Mouse (Mus musculus): ENCODE measurements around the gene Mfap5. TPM values are rescaled to one million over a fixed set of nuclear protein-coding genes. Genes with fewer than 3 reads are reported as not detected.
"Not testable (repeated sequence)": the region's sequence is repeated elsewhere in the genome, so short reads cannot be mapped to it uniquely, and the experiment has no call there.

The Mfap5 gene
- polyA plus RNA-seq, 1 experiment: 4.1 TPM

DNA sequence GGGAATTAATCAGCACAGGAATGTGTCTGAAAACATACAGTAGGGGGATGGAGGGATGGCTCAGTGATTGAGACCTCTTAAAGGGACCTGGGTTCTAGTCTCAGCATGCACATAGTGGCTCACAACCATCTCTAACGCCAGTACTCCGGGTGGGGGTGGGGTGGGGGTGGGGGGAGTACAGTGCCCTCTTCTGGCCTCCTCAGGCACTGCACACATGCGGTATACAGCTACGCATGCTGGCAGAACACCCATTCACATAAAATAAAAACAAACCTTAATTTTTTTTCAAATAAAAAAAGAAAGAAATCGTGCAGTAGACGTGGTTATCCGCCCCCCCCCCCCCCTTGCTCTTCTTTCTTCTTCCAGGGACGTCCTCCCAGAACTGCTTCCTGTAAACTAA lies 17.6 kb downstream of the Mfap5 start:
- 76% methylated on average over 8 of the region's 8 CpGs for WGBS

DNA sequence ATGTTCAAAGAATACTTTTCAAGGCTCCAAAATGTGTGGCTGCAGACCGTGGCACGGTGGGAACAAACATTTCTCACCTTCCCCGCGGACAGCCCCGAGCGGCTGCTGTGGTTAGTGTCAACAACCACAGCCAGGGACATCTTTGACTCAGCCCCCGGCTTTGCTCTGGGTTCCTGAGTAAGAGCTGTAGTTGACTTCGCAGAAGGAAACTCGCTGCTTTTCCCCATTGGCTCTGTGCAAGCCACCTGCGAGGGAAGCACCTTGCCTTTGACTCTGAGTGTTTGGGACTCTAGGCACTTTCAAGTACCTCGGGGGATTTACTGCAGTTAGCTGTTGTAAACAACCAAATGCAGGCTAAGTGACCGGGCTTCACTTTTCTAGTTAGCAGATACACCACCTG lies 22.0 kb downstream of the Mfap5 start:
- no peak for TF ChIP-seq POLR2A (IDR thresholded peaks at IDR 0.05; ENCODE audit: borderline replicate concordance, control insufficient read depth, low read depth, low read length)
- H3K4me1 ChIP-seq (ENCODE audit: control insufficient read depth, insufficient read depth, low read length): no peaks in the 10 kb centered on the region
- no peak overlapping the region; the same call in 1 of the 2 replicates for H3K27ac ChIP-seq (ENCODE audit: control insufficient read depth, insufficient read depth, low read depth, low read length, poor library complexity)
- no peak overlapping the region for H3K4me3 ChIP-seq (replicated peaks; ENCODE audit: control insufficient read depth, low read depth, low read length)
- WGBS: 10% methylated on average over 12 of the region's 12 CpGs

More for the DNA sequence above, 17.6 kb downstream of the Mfap5 start:
- Histone ChIP-seq H3K4me1 (ENCODE audit: control insufficient read depth, insufficient read depth, low read length) (no peaks in the 10 kb centered on the region), H3K4me3 (replicated peaks; ENCODE audit: control insufficient read depth, low read depth, low read length) (no peak overlapping the region), H3K27ac (ENCODE audit: control insufficient read depth, insufficient read depth, low read depth, low read length, poor library complexity) (no peak overlapping the region)
- TF ChIP-seq POLR2A (IDR thresholded peaks at IDR 0.05; ENCODE audit: borderline replicate concordance, control insufficient read depth, low read depth, low read length): no peak
- no peak for TF ChIP-seq CTCF (IDR thresholded peaks at IDR 0.05; ENCODE audit: control insufficient read depth, insufficient read depth, low read length)

- Histone ChIP-seq H3K27ac (ENCODE audit: control insufficient read depth, insufficient read depth, low read depth, low read length, poor library complexity) (no peak overlapping the region), H3K4me1 (ENCODE audit: control insufficient read depth, insufficient read depth, low read length) (no peaks in the 10 kb centered on the region), H3K4me3 (replicated peaks; ENCODE audit: control insufficient read depth, low read depth, low read length) (no peak overlapping the region)
- WGBS: 76% methylated on average over 11 of the region's 11 CpGs
- TF ChIP-seq POLR2A (IDR thresholded peaks at IDR 0.05; ENCODE audit: borderline replicate concordance, control insufficient read depth, low read depth, low read length): no peak
- TF ChIP-seq CTCF (IDR thresholded peaks at IDR 0.05; ENCODE audit: control insufficient read depth, insufficient read depth, low read length): no peak
These were observed 22.5 kb downstream of the Mfap5 start for GRCm38 (mm10) chr6:122528136-122528535.

GRCm38 (mm10) chr6:122531466-122532174 lies 26.0 kb downstream of the Mfap5 start:
- no peak overlapping the region for H3K27ac ChIP-seq (ENCODE audit: control insufficient read depth, insufficient read depth, low read depth, low read length, poor library complexity)
- H3K4me3 ChIP-seq (replicated peaks; ENCODE audit: control insufficient read depth, low read depth, low read length): no peak overlapping the region
- WGBS: 76% methylated on average over 8 of the region's 8 CpGs
- no peaks in the 10 kb centered on the region for H3K4me1 ChIP-seq (ENCODE audit: control insufficient read depth, insufficient read depth, low read length)
- no peak for TF ChIP-seq POLR2A (IDR thresholded peaks at IDR 0.05; ENCODE audit: borderline replicate concordance, control insufficient read depth, low read depth, low read length)
- no peak for TF ChIP-seq CTCF (IDR thresholded peaks at IDR 0.05; ENCODE audit: control insufficient read depth, insufficient read depth, low read length)

- no peak overlapping the region for H3K27ac ChIP-seq (ENCODE audit: control insufficient read depth, insufficient read depth, low read depth, low read length, poor library complexity)
- 1% methylated on average over 4 of the region's 4 CpGs for WGBS
- H3K4me1 ChIP-seq (ENCODE audit: control insufficient read depth, insufficient read depth, low read length): no peaks in the 10 kb centered on the region
- no peak overlapping the region for H3K4me3 ChIP-seq (replicated peaks; ENCODE audit: control insufficient read depth, low read depth, low read length)
- TF ChIP-seq CTCF (IDR thresholded peaks at IDR 0.05; ENCODE audit: control insufficient read depth, insufficient read depth, low read length): no peak
- no peak for TF ChIP-seq POLR2A (IDR thresholded peaks at IDR 0.05; ENCODE audit: borderline replicate concordance, control insufficient read depth, low read depth, low read length)
These were observed 27.2 kb downstream of the Mfap5 start for GRCm38 (mm10) chr6:122532883-122533302.

GRCm38 (mm10) chr6:122534032-122534431 lies 28.4 kb downstream of the Mfap5 start:
- no peak overlapping the region for H3K27ac ChIP-seq (ENCODE audit: control insufficient read depth, insufficient read depth, low read depth, low read length, poor library complexity)
- no peak for TF ChIP-seq CTCF (IDR thresholded peaks at IDR 0.05; ENCODE audit: control insufficient read depth, insufficient read depth, low read length)
- no peak for TF ChIP-seq POLR2A (IDR thresholded peaks at IDR 0.05; ENCODE audit: borderline replicate concordance, control insufficient read depth, low read depth, low read length)
- 23% methylated on average over 3 of the region's 3 CpGs for WGBS
- H3K4me3 ChIP-seq (replicated peaks; ENCODE audit: control insufficient read depth, low read depth, low read length): no peak overlapping the region
- no peaks in the 10 kb centered on the region for H3K4me1 ChIP-seq (ENCODE audit: control insufficient read depth, insufficient read depth, low read length)

DNA sequence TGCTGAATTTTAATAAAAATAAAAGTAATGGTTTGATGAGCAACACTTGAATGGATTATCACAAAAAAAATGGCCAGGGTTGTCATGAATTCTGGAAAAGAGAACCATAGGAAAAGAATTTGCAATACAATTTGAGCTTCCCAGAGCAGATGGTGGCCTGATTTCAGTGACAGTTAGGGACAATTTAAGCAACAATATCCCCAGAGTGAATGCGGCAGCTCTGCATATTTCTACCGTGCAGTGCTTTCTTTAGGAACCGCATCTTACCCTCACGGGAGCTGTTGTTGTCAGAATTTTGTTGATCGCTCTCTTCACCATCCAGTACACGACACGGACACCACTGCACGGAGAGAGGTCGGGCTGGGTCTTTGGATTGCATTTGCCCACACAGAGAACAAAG lies 33.9 kb downstream of the Mfap5 start:
- no peak overlapping the region for H3K4me3 ChIP-seq (replicated peaks; ENCODE audit: control insufficient read depth, low read depth, low read length)
- H3K4me1 ChIP-seq (ENCODE audit: control insufficient read depth, insufficient read depth, low read length): no peaks in the 10 kb centered on the region
- no peak overlapping the region for H3K27ac ChIP-seq (ENCODE audit: control insufficient read depth, insufficient read depth, low read depth, low read length, poor library complexity)
- 89% methylated on average over 9 of the region's 9 CpGs for WGBS
- TF ChIP-seq POLR2A (IDR thresholded peaks at IDR 0.05; ENCODE audit: borderline replicate concordance, control insufficient read depth, low read depth, low read length): no peak
- TF ChIP-seq CTCF (IDR thresholded peaks at IDR 0.05; ENCODE audit: control insufficient read depth, insufficient read depth, low read length): no peak

DNA sequence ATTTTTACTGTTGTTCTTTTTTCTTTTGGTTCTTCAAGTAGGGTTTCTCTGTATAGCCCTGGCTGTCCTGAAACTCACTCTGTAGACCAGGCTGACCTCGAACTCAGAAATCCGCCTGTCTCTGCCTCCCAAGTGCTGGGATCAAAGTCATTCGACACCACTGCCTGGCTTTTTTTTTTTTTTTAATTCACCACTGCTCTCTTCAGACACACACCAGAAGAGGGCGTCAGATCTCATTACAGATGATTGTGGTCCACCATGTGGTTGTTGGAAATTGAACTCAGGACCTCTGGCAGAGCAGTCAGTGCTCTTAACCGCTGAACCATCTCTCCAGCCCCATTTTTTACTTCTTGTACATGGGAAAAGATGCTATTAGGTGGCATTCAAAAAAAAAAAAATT lies 36.8 kb downstream of the Mfap5 start:
- H3K4me3 ChIP-seq (replicated peaks; ENCODE audit: control insufficient read depth, low read depth, low read length); H3K4me1 ChIP-seq (ENCODE audit: control insufficient read depth, insufficient read depth, low read length); H3K27ac ChIP-seq (ENCODE audit: control insufficient read depth, insufficient read depth, low read depth, low read length, poor library complexity): not testable (repeated sequence)
- WGBS: 67% methylated on average over 5 of the region's 5 CpGs

DNA sequence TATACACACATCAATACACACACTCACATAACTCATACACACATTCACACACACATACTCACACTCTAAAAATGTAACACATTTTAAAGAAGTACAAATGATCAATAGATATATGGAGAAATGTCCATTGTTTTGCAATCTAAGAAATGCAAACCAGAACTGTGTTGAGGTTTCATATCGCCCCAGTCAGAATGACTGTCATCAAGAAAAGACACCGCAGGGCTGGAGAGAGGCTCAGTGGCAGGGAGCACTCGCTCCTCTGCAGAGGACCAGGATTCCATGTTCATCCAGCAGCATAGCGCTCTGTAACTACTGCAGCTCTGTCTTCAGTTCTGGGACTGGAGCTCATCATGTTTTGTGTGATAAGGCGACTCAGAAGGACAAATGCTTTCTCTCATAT lies 37.9 kb downstream of the Mfap5 start:
- Histone ChIP-seq H3K4me1 (ENCODE audit: control insufficient read depth, insufficient read depth, low read length) (no peaks in the 10 kb centered on the region), H3K27ac (ENCODE audit: control insufficient read depth, insufficient read depth, low read depth, low read length, poor library complexity) (no peak overlapping the region), H3K4me3 (replicated peaks; ENCODE audit: control insufficient read depth, low read depth, low read length) (no peak overlapping the region)
- TF ChIP-seq POLR2A (IDR thresholded peaks at IDR 0.05; ENCODE audit: borderline replicate concordance, control insufficient read depth, low read depth, low read length) (no peak), CTCF (IDR thresholded peaks at IDR 0.05; ENCODE audit: control insufficient read depth, insufficient read depth, low read length) (no peak)
- 73% methylated on average over 5 of the region's 5 CpGs for WGBS

All from bone marrow, adult 2 months (tissue).